Mouse (Mus musculus): ENCODE measurements at regions not wholly inside any gene's neighbourhood (a gene's known extent, or its start where the extent isn't known, plus 50 kb on each side); places are given as distances from the start of the nearest gene placed in this dataset.

DNA sequence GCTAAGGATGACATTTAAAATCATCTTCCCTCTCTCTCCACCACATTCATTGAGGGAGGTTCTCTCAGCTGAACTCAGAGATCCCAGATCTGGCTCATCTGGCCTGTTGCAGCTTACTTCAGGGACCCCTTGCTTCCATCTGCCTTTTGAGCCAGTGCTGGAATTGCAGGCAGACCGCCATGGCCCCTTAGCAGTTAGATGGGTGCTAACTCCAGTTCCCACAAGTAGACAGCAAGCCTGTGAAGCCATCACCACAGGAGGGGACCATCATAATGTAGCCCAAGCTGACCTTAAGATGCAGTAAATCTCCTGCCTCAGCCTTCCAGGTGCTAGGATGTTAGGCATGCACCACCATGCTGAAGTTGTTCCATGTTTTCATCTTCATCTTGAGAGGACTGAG lies 221.7 kb upstream of the Mphosph6 start:
- Histone ChIP-seq H3K36me3 (no peaks in the 10 kb centered on the region), H3K4me1 (no peaks in the 10 kb centered on the region), H3K27ac (replicated peaks) (no peak overlapping the region), H3K27me3 (no peaks in the 10 kb centered on the region), H3K4me2 (replicated peaks) (no peak overlapping the region), H3K4me3 (no peak overlapping the region), H3K9ac (replicated peaks) (no peak overlapping the region), H3K9me3 (no peaks in the 10 kb centered on the region)
- no peak for ATAC-seq (ENCODE audit: low FRiP score, low read depth)
- 79% methylated on average over 1 of the region's 1 CpGs for WGBS

DNA sequence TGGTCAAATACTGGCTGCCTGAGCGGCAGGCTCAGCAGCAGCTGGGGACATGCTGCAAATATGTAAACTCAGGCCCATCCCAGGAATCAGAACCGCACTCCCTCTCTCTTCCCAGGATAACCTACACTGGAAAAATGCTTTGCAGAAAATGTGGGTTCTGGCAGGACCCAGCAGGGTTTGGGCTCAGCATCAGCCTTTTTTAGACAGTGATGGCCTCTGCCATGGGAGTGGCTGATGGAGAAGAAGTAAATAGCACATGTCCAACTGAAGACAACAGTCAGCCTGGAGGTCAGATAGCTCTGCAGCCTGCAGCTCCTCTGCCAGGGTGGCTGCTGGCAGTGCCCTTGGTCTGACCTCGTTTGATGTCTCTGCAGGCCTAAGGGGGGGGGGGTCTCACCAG lies 220.2 kb upstream of the Mphosph6 start:
- H3K9ac ChIP-seq (replicated peaks): no peak overlapping the region
- 65% methylated on average over 3 of the region's 3 CpGs for WGBS
- no peak overlapping the region for H3K27ac ChIP-seq (replicated peaks)
- H3K9me3 ChIP-seq: no peaks in the 10 kb centered on the region
- H3K27me3 ChIP-seq: no peaks in the 10 kb centered on the region
- ATAC-seq (ENCODE audit: low FRiP score, low read depth): no peak
- no peak overlapping the region for H3K4me3 ChIP-seq
- H3K4me2 ChIP-seq (replicated peaks): no peak overlapping the region
- no peaks in the 10 kb centered on the region for H3K36me3 ChIP-seq
- peaks cover 3% of the 10 kb centered on the region; the same call in 1 of the 2 replicates for H3K4me1 ChIP-seq

DNA sequence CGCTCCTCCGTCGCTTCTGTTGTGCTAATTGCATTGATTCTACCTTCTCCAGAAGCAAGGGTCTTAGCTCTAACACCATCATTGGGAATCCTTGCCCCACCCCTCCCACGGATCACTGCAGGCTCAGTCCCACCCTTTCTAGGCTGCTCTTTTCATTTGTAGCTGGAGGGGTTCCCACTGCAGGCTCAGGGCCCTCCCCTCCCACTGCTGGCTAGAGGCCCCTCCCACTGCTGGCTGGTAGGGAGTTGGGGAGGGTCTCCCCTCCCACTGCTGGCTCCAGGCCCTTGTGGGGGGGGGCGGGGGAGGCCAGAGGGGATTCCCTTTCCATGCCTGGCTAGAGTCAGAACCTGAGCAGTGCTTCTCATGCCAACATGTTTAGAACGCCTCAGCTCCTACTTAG lies 215.5 kb upstream of the Mphosph6 start:
- 26% methylated on average over 6 of the region's 6 CpGs for WGBS
- no peak for ATAC-seq (ENCODE audit: low FRiP score, low read depth)

DNA sequence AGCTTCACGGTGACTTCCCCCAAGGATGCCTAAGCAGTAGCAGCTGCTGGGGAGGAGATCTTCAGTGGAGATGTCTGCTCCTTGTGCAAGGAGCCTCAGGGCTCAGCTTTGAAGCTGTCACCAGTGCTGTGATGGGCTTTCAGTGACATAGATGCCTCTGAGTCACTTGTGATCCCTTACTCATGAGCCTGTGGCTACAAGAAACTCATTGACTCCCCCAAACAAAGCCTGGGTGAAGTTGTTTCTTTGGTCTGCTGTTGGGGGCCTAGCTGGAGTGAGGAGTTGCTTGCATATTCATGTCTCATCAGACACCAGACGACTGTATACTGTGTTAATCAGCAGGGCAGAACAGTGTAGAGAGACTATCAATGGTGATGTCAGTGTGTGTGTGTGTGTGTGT lies 203.4 kb upstream of the Mphosph6 start:
- no peaks in the 10 kb centered on the region for H3K9me3 ChIP-seq
- H3K27ac ChIP-seq (replicated peaks): no peak overlapping the region

More for the DNA sequence above, 215.5 kb upstream of the Mphosph6 start:
- Histone ChIP-seq H3K9ac (replicated peaks) (no peak overlapping the region), H3K4me3 (no peak overlapping the region), H3K27me3 (no peaks in the 10 kb centered on the region), H3K27ac (replicated peaks) (no peak overlapping the region), H3K9me3 (no peaks in the 10 kb centered on the region), H3K36me3 (no peaks in the 10 kb centered on the region), H3K4me2 (replicated peaks) (no peak overlapping the region), H3K4me1 (peaks cover 3% of the 10 kb centered on the region; the same call in 1 of the 2 replicates)

DNA sequence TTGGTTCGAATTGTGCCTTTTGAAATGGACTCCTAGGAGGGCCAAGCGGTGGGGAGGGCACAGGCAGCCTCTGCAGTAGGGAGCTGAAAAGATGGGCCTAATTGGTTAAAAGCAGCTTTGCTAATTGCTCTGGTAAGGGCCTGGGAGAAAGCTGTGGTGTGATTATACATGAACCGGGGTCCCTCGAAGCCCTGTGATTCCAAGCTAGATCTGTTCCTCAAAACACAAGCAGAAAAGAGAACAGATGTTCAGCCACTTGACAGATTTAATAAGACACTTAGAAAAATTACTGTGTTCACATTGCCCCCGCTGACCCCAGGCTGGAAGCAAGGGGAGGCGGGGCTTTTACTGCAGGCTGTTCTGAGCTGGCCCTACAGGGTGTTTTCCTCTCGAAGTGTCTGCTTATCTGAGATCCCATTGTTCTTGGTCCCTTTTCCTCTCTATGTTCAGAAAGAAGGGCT lies 202.7 kb upstream of the Mphosph6 start:
- Histone ChIP-seq H3K36me3 (no peaks in the 10 kb centered on the region), H3K27me3 (no peaks in the 10 kb centered on the region), H3K4me2 (replicated peaks) (no peak overlapping the region), H3K9ac (replicated peaks) (no peak overlapping the region), H3K4me3 (no peak overlapping the region), H3K27ac (replicated peaks) (no peak overlapping the region), H3K4me1 (peaks cover 9% of the 10 kb centered on the region; the same call in 1 of the 2 replicates), H3K9me3 (no peaks in the 10 kb centered on the region)
- ATAC-seq (ENCODE audit: low FRiP score, low read depth): peak; percentile 44
- 59% methylated on average over 7 of the region's 7 CpGs for WGBS

More for the DNA sequence above, 203.4 kb upstream of the Mphosph6 start:
- Histone ChIP-seq H3K9ac (replicated peaks) (no peak overlapping the region), H3K27me3 (no peaks in the 10 kb centered on the region), H3K4me3 (no peak overlapping the region), H3K4me2 (replicated peaks) (no peak overlapping the region), H3K4me1 (peaks cover 9% of the 10 kb centered on the region; the same call in 1 of the 2 replicates), H3K36me3 (no peaks in the 10 kb centered on the region)
- ATAC-seq (ENCODE audit: low FRiP score, low read depth): 0 out of 2 replicates have a peak, but pooled peaks have one; percentile 19
- WGBS: 54% methylated on average over 2 of the region's 2 CpGs

DNA sequence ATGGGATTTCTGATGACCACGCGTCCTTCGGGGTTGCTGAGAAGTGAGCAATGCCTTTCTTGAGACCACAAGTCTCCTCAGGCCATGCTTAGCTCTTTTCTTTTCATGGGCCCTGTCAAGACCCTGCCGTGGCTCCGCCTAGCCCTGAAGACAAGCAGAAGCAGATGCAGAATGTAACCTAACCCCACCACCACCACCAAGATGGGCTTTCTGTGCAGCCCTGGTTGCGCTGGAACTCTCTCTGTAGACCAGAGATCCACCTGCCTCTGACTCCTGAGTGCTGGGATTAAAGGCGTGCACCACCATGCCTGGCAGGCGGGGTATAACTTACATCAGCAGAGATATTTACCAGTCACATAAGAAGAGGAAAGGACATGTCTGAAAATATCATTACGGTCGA lies 199.4 kb upstream of the Mphosph6 start:
- no peaks in the 10 kb centered on the region for H3K27me3 ChIP-seq
- no peak overlapping the region for H3K27ac ChIP-seq (replicated peaks)
- peaks cover 9% of the 10 kb centered on the region; the same call in 1 of the 2 replicates for H3K4me1 ChIP-seq
- no peak overlapping the region for H3K4me2 ChIP-seq (replicated peaks)
- 90% methylated on average over 10 of the region's 10 CpGs for WGBS
- H3K9me3 ChIP-seq: no peaks in the 10 kb centered on the region
- no peak overlapping the region for H3K4me3 ChIP-seq
- H3K36me3 ChIP-seq: no peaks in the 10 kb centered on the region
- H3K9ac ChIP-seq (replicated peaks): no peak overlapping the region
- no peak for ATAC-seq (ENCODE audit: low FRiP score, low read depth)

DNA sequence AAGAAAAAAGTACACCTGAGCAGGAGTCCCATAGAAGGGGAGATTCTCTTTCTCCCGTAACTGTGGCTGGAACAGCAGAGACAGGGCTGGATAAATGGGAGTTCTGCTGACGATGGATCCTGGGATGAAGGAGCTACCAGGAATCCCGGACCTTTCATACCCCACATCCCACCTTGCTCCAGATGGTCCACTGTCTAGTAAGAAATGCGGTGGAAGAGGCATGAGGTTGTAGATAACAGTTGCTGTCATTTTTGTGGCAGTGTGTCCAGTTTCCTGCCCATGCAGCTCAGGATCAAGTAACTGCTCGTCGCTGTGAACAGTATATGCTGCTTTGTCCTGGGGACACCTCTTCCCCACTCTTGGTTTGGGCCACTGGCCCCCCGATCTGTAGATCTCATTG lies 190.1 kb upstream of the Mphosph6 start:
- 94% methylated on average over 7 of the region's 7 CpGs for WGBS
- H3K9me3 ChIP-seq: peaks cover 3% of the 10 kb centered on the region; the same call in 1 of the 2 replicates
- H3K27ac ChIP-seq (replicated peaks): no peak overlapping the region
- no peaks in the 10 kb centered on the region for H3K27me3 ChIP-seq
- no peaks in the 10 kb centered on the region for H3K36me3 ChIP-seq
- H3K9ac ChIP-seq (replicated peaks): no peak overlapping the region
- no peaks in the 10 kb centered on the region for H3K4me1 ChIP-seq
- no peak for ATAC-seq (ENCODE audit: low FRiP score, low read depth)
- H3K4me2 ChIP-seq (replicated peaks): no peak overlapping the region
- no peak overlapping the region for H3K4me3 ChIP-seq

DNA sequence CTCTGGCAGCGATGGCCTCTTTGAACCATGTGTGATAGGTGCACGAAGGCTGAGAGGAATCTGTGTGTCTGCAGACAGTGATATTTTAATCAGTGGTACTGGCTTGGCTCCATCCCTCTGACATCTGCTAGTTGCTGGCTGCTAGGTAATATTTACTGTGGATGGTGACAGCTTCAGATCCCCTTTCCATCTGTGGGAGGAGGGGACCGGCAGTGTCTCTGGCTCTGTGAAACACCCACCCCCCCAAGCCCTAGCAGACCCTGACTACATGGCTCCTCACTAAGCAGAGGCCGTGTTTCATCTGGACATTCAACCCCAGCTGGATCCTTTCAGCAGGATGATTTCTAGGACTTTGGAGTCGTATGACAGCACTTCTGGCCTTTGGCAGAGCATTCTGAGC lies 187.0 kb upstream of the Mphosph6 start:
- H3K4me2 ChIP-seq (replicated peaks): no peak overlapping the region
- no peaks in the 10 kb centered on the region for H3K36me3 ChIP-seq
- H3K9ac ChIP-seq (replicated peaks): no peak overlapping the region
- no peaks in the 10 kb centered on the region for H3K4me1 ChIP-seq
- H3K27me3 ChIP-seq: no peaks in the 10 kb centered on the region
- no peak for ATAC-seq (ENCODE audit: low FRiP score, low read depth)
- peaks cover 9% of the 10 kb centered on the region; the same call in 1 of the 2 replicates for H3K9me3 ChIP-seq
- WGBS: 83% methylated on average over 5 of the region's 5 CpGs
- H3K27ac ChIP-seq (replicated peaks): no peak overlapping the region
- H3K4me3 ChIP-seq: no peak overlapping the region

DNA sequence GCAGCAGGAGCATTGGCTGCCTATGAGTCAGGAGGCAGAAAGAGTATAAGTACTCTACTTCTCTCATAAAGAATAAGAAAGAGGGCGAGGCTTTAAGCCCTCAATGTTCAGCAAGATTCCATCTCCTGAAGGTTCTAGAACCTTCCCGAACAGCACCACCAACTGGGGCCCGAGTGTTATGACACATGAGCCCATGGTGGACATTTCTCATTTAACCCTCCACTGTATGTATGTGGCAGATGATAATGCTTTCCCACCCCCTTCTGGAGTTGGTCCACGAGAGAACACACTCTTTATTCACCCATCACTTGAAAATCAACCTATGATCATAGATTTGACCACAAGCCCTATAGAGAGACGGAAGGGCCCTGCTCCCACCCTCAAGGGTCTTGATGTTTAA lies 166.6 kb upstream of the Mphosph6 start:
- Histone ChIP-seq H3K9ac (replicated peaks) (no peak overlapping the region), H3K27me3 (no peaks in the 10 kb centered on the region), H3K27ac (replicated peaks) (no peak overlapping the region), H3K4me1 (no peaks in the 10 kb centered on the region), H3K9me3 (no peaks in the 10 kb centered on the region), H3K36me3 (no peaks in the 10 kb centered on the region), H3K4me3 (no peak overlapping the region), H3K4me2 (replicated peaks) (no peak overlapping the region)
- 85% methylated on average over 5 of the region's 5 CpGs for WGBS
- no peak for ATAC-seq (ENCODE audit: low FRiP score, low read depth)

DNA sequence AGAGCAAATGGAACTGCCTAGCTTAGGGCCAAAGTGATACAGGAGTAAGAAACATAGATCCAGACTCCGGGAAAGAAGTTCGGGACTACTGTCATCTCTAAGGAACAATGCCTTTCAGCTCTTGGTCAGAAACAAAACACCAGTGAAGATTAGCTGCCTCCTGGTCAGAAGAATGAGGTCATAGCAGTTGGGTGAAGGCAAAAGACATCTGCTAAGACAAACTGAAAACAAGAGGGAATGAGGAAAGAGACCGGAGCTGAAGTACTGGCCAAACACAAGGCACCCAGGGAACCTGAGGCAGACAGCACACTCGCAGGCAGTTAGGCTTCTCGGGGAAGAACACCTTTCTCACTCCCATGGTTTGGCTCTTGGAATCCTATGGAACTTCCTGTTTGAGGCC lies 164.8 kb upstream of the Mphosph6 start:
- Histone ChIP-seq H3K4me3 (no peak overlapping the region), H3K4me2 (replicated peaks) (no peak overlapping the region), H3K9ac (replicated peaks) (no peak overlapping the region), H3K4me1 (no peaks in the 10 kb centered on the region), H3K36me3 (no peaks in the 10 kb centered on the region), H3K9me3 (no peaks in the 10 kb centered on the region), H3K27ac (replicated peaks) (no peak overlapping the region), H3K27me3 (no peaks in the 10 kb centered on the region)
- WGBS: 85% methylated on average over 5 of the region's 5 CpGs
- no peak for ATAC-seq (ENCODE audit: low FRiP score, low read depth)

DNA sequence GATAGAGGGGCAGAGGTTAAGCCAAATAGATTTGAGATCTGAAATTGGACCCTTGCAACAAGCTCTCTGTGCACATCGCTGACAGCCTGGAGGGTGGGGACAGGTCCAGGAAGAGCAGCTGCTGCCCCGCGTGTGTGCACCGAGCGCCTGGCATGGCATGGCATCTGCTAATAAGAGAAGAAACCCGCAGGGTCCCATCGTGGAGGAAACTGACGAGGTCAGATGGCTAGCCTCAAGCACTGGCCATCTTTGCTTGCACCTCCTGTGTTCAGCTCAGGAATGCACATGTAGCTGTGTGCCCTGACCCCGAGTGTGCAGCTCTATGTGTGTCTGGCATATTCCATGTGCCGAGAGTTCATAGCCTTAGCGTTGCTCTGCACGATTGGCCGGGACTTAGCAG lies 161.7 kb upstream of the Mphosph6 start:
- no peaks in the 10 kb centered on the region for H3K27me3 ChIP-seq
- no peak overlapping the region for H3K27ac ChIP-seq (replicated peaks)
- ATAC-seq (ENCODE audit: low FRiP score, low read depth): no peak
- H3K36me3 ChIP-seq: no peaks in the 10 kb centered on the region
- H3K4me2 ChIP-seq (replicated peaks): no peak overlapping the region
- no peaks in the 10 kb centered on the region for H3K4me1 ChIP-seq
- H3K9ac ChIP-seq (replicated peaks): no peak overlapping the region
- WGBS: 85% methylated on average over 13 of the region's 13 CpGs
- H3K4me3 ChIP-seq: no peak overlapping the region
- no peaks in the 10 kb centered on the region for H3K9me3 ChIP-seq

DNA sequence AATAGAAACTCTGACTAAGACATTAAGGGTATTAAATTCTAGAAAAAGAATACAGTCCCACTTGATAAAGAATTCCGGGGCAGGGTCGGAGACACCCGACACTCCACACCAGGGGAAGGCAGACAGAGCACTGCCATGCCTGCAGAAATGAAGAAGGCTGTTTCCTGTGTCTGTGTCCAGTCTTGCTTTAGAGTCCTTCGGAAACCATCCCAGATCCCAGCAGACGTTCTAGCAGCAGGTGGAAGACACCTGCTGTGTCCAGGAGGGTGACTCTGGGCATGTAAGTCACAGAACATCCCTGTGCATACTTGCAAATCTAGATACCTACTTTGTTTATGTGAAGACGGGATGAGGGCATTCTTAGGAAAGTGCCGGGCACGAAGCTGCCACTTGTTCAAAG lies 160.9 kb upstream of the Mphosph6 start:
- H3K4me2 ChIP-seq (replicated peaks): no peak overlapping the region
- 83% methylated on average over 8 of the region's 8 CpGs for whole genome bisulfite sequencing
- no peak overlapping the region for H3K9ac ChIP-seq (replicated peaks)
- no peaks in the 10 kb centered on the region for H3K4me1 ChIP-seq
- ATAC-seq (ENCODE audit: low FRiP score, low read depth): no peak
- H3K9me3 ChIP-seq: no peaks in the 10 kb centered on the region
- H3K27me3 ChIP-seq: no peaks in the 10 kb centered on the region
- no peaks in the 10 kb centered on the region for H3K36me3 ChIP-seq
- H3K27ac ChIP-seq (replicated peaks): no peak overlapping the region
- no peak overlapping the region for H3K4me3 ChIP-seq

DNA sequence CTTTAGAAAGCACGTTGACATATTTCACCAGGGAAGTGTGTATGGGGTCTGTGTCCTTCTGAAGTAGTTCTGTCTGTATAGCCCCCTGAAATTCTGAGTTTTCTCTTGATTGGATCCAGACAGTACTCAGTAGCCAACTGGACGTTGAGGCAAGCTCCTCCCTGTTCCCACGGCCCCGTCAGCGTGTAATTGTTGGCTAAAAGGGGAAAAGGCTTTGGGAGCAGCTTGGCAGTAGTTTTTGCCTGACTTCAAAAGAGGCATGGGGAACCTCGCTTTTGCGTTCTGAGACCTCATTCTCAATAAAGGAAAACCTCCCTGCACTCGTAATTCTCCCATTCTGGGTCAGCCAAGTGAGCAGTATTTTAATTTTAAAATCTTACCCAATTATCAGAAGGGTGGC lies 157.8 kb upstream of the Mphosph6 start:
- H3K9ac ChIP-seq (replicated peaks): no peak overlapping the region
- no peak overlapping the region for H3K4me2 ChIP-seq (replicated peaks)
- 75% methylated on average over 8 of the region's 8 CpGs for WGBS

More for the DNA sequence above, 157.8 kb upstream of the Mphosph6 start:
- no peaks in the 10 kb centered on the region for H3K36me3 ChIP-seq
- no peak for ATAC-seq (ENCODE audit: low FRiP score, low read depth)
- H3K4me3 ChIP-seq: no peak overlapping the region
- no peak overlapping the region for H3K27ac ChIP-seq (replicated peaks)
- no peaks in the 10 kb centered on the region for H3K4me1 ChIP-seq
- H3K27me3 ChIP-seq: no peaks in the 10 kb centered on the region
- H3K9me3 ChIP-seq: no peaks in the 10 kb centered on the region
